Mouse (Mus musculus) kidney, adult 10 weeks (tissue): ENCODE data around the gene Mapkapk3. TPM values are rescaled to one million over a fixed set of nuclear protein-coding genes. Genes with fewer than 3 reads are reported as not detected.

Experiments
- polyA plus RNA-seq: library from polyadenylated mRNA; stranded (reverse); fragments of 350-450 nt; fragmentation: Illumina TruSeq; extraction: RNeasy Lipid Tissue Mini Kit (QIAGEN cat#74804); gene quantifications from one replicate; pipeline ENCODE4 v1.2.3, GENCODE M21; 2014; ENCODE audit warnings: low read depth, low replicate concordance

The Mapkapk3 gene
- 5.1 TPM for polyA plus RNA-seq

GRCm38 (mm10) chr9:107289211-107290076 is at the start of gene Mapkapk3:
Gene Mapkapk3 (minus strand): TSS chr9:107289877.

GRCm38 (mm10) chr9:107338172-107338883 is 48.7 kb upstream of the Mapkapk3 start, which contains the start of gene Hemk1:
Gene Hemk1 (minus strand): TSS chr9:107338350.

GRCm38 (mm10) chr9:107296016-107296040 is 6.2 kb upstream of the Mapkapk3 start, which contains the start of gene Cish:
Gene Cish (plus strand): TSS chr9:107296026.

GRCm38 (mm10) chr9:107231539-107232139 is 58.0 kb downstream of the Mapkapk3 start, which contains the start of gene Dock3:
Gene Dock3 (minus strand): TSS chr9:107231909.

Other genes starting within 250 kb of the Mapkapk3 start
- gene Dock3, start 58.0 kb downstream of the Mapkapk3 start, polyA plus RNA-seq: 0.53 TPM
- gene Cish, start 6.1 kb upstream of the Mapkapk3 start, polyA plus RNA-seq: 2.0 TPM
- gene Hemk1, start 48.5 kb upstream of the Mapkapk3 start, polyA plus RNA-seq: 1.9 TPM
- gene 6430571L13Rik, start 50.7 kb upstream of the Mapkapk3 start, polyA plus RNA-seq: 0.28 TPM
- gene Cacna2d2, start 109.7 kb upstream of the Mapkapk3 start, polyA plus RNA-seq: not detected
- 0.20 TPM for gene Tmem115, start 244.1 kb upstream of the Mapkapk3 start, polyA plus RNA-seq